Mouse (Mus musculus) embryo, embryonic 11.5 days (tissue): ENCODE results near the gene Ccn1.

Experiments used
- DNase-seq: peaks from one replicate; pipeline ENCODE4 v3.0.0-alpha.2; 2012; ENCODE audit warnings: low read depth, low spot score

The Ccn1 gene

DNA sequence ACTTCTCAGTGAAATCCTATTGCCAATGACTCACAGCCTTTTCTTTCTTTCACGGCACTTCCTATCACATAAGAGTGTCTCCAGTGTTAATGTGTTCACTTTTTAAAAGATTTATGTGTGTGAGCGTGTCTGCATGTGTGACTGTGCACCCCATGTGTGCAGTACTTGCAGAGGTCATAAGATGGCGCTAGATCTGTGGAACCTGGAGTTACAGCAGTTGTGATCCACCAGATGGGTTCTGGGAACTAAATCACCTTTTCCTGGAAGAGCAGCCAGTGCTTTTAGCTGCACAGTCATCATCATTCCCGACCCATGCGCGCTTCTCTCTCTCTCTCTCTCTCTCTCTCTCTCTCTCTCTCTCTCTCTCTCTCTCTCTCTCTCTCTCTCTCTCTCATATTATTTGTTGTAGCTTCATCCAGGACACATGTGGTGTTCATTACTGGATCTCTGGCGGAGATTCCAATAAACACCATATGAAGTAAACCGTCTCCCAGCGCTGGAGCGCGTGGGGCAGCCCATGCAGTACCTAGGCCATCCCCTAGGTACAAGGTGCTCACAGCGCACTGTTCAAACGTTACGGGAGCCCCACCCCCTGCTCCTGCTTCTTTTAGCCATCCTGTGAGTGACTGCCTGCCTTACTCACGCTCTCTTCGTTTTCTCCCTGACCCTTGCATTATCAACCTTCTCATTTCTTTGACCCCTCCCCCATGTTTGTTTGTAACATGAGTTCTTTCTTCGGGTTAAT is 30.0 kb downstream of the Ccn1 start:
- DNase-seq: no peak

DNA sequence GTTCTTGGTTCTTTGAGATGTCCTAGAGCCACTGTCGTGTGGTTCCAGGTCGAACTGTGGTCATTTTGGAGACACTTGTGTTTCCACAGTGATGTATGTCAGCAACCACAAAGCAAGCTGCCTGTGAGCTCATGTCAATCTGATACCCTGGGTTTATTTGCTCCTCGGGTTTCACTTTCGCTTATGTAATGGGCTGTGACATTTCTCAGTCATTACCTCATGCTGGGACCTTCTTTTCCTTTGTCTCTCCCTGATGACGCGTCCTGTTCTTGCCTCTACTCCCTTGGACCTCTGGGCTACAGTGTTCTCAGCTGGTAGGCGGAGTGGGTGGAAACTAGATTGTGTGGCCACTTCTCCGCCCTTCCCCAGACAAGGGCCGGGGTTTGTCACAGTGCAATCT is 31.5 kb downstream of the Ccn1 start:
- DNase-seq: no peak

DNA sequence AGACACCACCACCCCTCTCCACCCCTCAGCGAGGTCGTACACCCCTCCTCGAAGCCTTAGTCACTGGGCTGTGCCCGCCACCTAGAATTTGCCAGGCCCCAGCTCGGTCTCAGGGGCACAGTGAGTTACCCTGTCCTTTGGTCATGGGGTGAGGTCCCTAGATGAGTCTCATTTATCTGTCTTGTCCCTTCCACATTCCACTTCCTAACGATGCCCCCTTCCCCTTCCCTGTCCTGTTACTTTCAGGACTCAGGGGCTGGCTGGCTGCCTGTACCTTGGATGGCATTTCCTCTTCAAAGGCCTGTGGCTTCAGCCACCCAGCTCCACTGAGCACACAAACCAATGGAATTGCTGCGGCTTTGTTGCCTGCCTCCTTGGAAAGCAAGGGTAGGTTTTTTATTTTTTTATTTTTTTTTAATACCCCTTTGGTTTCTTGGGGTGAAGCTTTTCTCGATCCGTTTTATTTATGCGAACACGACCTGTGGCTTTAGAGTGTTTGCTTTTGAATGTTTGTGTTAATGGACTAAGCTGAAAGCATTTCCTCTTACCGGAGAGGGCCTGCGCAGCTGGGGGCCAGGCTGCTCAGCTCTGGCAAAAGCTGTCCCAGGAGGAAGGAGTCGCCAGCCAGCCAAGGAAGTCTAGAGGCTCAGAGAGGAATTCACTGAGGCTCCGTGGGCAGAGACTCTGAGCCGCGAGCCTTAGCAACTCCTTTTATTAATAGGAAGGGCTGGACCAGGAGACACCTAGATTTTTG is 35.2 kb downstream of the Ccn1 start:
- no peak for DNase-seq

DNA sequence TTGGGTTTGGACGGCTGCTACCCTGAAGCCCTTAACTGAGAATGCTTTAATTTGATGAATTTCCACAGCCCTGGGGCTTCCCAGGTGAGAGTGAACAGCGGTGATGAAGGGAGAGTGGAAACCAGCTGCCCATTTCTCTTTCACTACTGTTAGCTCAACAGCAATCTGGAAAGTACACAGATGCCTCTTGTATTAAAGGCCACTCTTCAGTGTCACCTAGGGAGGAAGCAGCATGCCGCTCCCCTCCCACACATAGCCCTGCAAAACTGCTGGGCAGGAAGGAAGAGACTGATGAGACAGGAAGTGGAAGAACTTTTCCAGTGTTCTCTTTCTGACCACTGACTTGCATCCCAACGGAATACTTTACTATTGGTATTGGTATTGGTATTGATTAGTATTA is 36.5 kb downstream of the Ccn1 start:
- no peak for DNase-seq

DNA sequence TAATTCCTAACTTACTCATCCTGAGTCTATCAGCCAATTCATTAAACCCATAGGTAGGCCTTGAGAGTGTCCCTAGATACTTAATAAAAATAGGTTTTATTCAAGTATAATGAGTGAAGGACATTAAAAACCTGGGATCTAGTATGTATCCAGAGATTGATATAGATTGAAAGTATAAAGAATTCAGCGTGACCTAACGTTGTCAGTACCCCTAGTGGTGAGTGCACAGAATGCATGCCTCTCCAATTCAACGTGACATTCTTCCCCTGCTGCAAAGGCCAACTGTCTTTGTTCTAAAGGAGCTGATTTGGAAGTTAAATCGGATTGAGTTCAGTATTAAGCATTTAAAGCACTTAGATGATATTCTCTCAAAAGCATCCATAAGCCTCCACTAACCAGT is 37.1 kb downstream of the Ccn1 start:
- DNase-seq: no peak

DNA sequence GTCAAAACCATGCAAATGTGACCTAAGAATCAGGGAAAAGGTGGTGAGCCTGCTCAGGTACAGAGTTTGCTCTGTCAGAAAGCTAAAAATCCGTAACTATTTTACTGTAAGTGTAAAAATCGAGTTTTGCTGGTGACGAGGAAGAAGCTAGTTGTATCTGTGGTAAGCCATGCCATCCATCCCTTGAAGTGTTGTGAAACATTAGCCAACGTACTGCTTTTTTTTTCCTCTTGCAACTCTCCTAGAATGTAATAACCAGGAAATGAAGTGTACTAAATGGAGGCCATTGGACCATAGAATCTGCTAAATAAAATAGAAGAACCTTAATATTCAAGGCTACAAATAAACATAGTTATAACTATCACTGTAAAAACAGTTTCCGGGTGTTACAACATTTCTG is 41.5 kb downstream of the Ccn1 start:
- no peak for DNase-seq

DNA sequence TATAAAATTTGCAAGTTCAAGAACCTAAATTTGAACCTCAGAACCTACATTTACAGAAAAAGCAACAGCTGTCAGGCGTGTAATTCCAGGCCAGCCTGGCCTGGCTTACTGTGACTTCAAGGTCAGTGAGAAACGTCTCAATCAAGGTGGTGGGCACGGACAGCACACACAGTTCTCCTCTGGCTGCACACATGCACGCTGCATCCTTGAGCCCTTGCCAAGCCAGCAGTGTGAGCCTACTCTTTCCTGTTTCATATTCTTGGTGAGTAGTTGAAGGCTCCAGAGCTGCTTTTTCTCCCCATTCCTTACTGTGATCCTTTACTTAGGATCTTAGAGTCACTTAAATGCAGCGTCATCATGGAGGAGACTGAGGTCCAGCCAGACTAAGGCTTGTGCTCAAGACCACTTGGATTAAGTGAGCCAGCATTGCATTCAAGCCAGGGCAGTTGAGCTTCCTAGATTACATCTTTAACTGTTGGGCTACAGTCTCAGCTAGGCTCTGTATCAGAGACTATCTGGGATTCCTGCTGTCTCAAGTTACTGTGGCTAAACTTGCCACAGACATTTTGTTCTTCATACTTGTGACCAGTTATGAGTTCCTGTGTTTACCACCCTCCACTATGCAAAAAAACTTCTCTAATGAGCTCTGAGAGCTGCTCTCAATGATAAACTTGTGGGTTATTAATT is 44.2 kb downstream of the Ccn1 start:
- DNase-seq: no peak

DNA sequence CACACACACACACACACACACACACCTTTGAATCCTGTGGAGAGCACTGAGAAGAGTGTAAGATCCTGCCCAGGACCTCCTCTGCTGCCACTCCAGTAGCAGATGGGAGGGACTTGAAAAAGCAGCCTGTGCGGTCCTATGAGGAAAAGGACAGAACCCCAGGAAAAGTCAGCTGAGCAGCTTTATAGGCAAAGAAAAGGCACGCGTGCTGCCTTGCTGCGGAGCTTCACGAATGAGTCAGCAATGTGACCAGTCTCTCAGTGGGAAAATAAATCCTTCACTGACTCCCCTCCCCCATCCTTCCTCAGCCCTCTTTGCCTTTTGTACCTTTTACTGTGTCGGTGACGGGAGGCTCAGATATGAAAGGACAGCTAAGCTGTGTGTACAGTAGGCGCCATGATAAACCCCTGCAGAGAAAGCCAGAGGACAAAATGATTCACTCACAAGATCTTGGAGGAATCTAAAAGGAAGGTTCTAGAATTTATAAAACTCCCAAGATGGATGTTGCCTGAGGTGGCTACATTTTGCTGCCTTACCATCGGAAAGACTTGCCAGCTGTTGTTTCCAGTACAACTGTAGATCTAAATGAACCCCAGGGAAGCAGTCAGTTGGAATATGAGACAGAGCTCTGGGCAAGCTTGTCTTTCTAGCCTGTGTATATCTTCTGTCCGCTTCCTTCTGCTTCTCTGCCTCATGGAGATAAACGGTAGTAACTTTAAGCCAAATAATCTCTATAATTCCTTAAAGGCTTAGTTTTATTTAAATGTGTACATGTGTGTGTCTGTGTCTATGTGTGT is 47.2 kb downstream of the Ccn1 start:
- peak; percentile 20 for DNase-seq

DNA sequence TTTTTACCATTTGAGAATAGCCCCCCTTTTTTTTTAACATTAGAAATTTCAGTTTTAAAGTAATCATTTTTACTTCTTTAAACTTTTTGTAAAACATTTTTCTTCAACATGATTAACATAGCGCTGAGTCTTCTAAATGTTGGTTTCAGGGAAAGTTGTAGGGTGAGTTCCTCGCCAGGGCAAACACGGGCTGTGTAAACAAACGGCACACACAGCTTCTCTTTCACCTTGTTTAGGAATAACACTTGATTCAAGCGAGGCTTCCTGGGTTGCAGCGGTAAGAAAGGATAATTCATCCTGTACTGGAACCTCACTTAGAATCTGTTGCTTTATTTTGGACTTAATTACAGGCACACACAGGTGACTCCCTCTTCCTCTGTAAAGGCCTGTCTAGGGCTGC is 48.4 kb downstream of the Ccn1 start:
- DNase-seq: no peak

DNA sequence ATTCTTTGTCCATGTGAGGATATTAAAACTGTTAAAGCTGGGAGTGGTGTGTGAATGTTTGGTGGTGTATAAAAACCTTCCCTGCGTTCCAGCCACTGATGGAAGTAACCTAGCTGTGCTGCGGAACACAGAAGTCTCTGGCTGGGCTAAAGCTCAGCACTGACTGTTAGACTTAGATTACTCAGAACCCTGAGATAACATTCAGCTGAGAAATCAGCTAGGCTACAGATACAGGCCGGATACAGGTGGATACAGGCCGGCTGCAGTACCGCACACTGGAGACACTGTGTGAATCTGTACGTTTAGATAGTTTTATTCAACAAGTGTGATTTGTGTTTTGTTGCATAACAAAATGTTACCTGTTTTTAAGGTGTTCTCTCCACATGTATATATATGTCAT is 49.0 kb downstream of the Ccn1 start:
- no peak for DNase-seq

DNA sequence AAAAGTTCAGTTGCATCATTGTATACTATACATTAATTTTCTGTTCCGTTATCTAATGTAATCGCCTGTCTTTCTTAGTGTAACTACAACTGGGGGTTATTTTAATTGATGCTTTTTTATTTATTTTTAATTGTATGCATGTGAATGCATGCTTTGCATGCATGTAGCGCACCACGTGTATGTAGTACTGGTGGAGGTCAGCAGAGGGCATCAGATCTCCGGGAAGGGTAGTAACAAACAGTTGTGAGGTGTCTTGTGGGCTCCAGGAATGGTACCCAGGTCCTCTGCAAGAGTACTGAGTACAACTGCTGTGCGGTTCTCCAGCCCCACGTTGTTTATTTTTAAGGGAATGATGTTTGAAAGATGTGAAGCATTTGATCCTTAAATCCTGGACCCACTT is 50.7 kb downstream of the Ccn1 start:
- DNase-seq: no peak
